Mouse (Mus musculus): Measurements from ENCODE around the gene Fbxo28. TPM values are rescaled to one million over a fixed set of nuclear protein-coding genes. Genes with fewer than 3 reads are reported as not detected.

The Fbxo28 gene
- total RNA-seq, 2 experiments from 2014 or later: 23.6 to 25.0 TPM

GRCm38 (mm10) chr1:182349557-182349956, 8.1 kb upstream of the Fbxo28 start:
- intact Hi-C loops (cut with DNase I): no loop called here

GRCm38 (mm10) chr1:182346491-182346890, 5.1 kb upstream of the Fbxo28 start:
- intact Hi-C loops (cut with DNase I): no loop called here
- no peak for DNase-seq

More at GRCm38 (mm10) chr1:182349557-182349956, 8.1 kb upstream of the Fbxo28 start:
- no peak for DNase-seq

GRCm38 (mm10) chr1:182345857-182346256, 4.4 kb upstream of the Fbxo28 start:
- no peak for DNase-seq
- intact Hi-C loops (cut with DNase I): no loop called here

GRCm38 (mm10) chr1:182341993-182342392, 564 bp upstream of the Fbxo28 start:
- intact Hi-C loops (cut with DNase I): loop anchor here (2.0 to 5.0 kb wide), 2 partner anchors 59 to 215 kb away; partner anchors contain the start of gene Degs1
- DNase-seq: no peak

GRCm38 (mm10) chr1:182340281-182340680, 1.1 kb downstream of the Fbxo28 start:
- DNase-seq: no peak
- intact Hi-C loops (cut with DNase I): loop anchor here (2.0 to 5.0 kb wide), 2 partner anchors 57 to 213 kb away; partner anchors contain the start of gene Degs1

DNA sequence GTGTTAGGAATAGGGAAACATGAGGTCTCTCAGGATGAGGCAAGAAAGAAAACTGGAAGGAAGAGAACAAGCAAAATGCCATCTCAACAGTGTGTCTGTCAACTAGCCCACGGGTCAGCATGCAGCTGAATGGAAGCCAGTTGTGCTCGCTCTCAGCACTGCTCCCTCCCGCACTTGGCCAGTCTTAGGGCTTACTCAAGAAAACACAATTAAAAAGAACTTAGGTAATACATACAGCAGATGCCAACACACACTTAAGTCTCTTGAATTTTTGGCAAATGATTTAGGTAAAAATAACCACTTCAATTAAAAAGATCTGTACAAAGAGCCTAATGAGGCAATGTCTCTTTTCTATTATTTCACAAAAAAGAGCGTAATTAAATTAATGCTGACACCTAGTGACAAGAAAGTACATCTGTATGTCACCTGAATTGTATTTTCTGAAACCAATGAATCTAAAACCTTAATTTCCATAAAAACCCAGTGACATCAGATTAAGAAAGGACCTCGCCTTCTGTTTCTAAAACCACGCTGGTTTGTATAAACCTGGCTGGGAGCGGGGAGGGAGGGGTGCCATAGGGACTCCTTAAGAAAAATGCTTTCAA, 2.4 kb downstream of the Fbxo28 start:
- intact Hi-C loops (cut with DNase I): no loop called here
- DNase-seq: no peak

DNA sequence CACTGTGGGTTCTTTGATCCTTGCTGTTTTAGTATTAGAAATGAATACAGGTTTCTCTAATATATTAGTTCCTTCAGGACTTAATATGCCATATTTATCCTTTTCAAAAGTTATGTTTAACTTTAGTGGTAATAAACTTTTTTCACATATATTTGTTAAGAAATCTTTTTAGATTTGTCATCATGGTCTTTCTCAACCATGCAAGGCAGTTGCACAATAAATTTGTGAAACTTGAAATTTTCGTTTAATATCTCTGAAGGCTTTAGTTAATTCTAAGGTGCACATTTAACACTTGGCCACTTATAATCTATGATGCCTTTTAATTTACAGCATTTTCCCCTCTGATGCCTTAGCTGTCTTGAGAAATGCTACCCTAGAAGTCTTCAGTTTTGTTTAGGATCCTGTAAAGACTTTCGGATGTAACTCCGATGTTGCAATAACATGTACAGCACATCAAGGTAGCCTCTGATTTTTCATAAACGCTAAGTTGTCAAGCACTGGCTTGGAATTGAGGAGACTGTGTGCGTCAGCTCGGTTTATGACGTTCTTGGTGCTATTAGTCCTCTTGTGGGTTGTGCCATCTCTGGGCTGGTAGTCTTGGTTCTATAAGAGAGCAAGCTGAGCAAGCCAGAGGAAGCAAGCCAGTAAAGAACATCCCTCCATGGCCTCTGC, 7.5 kb downstream of the Fbxo28 start:
- intact Hi-C loops (cut with DNase I): no loop called here
- DNase-seq: no peak

GRCm38 (mm10) chr1:182332090-182333034, 9.1 kb downstream of the Fbxo28 start:
- DNase-seq: no peak
- intact Hi-C loops (cut with DNase I): no loop called here

DNA sequence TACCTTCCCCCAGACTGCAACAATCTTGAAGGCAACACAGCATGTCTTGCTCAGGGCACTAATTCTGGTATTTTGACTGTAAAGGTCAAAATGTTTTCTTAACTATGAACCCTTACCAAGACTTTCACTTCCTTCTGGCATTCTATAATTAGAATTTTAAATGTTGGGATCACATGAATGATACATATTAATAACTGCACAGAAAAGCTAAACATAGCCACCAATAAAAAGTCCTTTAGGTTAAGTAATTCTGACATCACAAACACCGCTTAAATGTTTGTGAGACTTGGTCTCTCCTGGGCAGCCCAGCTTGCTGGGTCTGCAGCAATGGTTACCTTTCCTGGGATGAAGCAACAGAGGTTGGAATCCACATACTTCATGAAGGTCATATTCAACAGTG, 15.5 kb downstream of the Fbxo28 start:
- intact Hi-C loops (cut with DNase I): no loop called here
- DNase-seq: no peak

GRCm38 (mm10) chr1:182324552-182324951, 16.9 kb downstream of the Fbxo28 start:
- intact Hi-C loops (cut with DNase I): no loop called here
- DNase-seq: no peak

- DNase-seq: no peak
- intact Hi-C loops (cut with DNase I): no loop called here
These were observed 18.3 kb downstream of the Fbxo28 start for GRCm38 (mm10) chr1:182323139-182323538.

GRCm38 (mm10) chr1:182314201-182314600, 27.2 kb downstream of the Fbxo28 start:
- intact Hi-C loops (cut with DNase I): no loop called here
- DNase-seq: no peak

DNA sequence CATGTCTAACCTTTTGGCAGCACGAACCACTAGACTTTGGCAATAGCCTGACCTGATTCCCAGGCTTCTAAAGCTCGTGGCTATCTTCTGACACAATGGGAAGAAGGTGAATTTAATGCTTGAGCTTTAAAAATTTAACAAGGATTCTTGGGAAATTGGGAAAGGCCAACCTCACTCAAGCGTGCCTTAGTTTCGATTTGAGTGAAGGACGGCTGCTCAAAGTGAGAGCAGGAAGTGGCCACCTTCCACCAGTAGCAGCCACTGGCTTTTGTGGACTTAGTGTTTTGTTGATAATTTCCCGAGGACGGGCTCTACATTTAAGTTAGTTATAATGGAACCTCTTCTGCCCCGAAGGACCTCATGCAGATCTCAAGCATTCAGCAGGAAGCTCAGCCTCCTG, 28.2 kb downstream of the Fbxo28 start:
- no peak for DNase-seq
- intact Hi-C loops (cut with DNase I): no loop called here

- DNase-seq: no peak
- intact Hi-C loops (cut with DNase I): no loop called here
These were observed 30.1 kb downstream of the Fbxo28 start for GRCm38 (mm10) chr1:182311376-182311775.

GRCm38 (mm10) chr1:182310316-182310715, 31.1 kb downstream of the Fbxo28 start:
- intact Hi-C loops (cut with DNase I): no loop called here
- no peak for DNase-seq

- DNase-seq: no peak
- intact Hi-C loops (cut with DNase I): no loop called here
These were observed 32.0 kb downstream of the Fbxo28 start for GRCm38 (mm10) chr1:182309403-182309802.

DNA sequence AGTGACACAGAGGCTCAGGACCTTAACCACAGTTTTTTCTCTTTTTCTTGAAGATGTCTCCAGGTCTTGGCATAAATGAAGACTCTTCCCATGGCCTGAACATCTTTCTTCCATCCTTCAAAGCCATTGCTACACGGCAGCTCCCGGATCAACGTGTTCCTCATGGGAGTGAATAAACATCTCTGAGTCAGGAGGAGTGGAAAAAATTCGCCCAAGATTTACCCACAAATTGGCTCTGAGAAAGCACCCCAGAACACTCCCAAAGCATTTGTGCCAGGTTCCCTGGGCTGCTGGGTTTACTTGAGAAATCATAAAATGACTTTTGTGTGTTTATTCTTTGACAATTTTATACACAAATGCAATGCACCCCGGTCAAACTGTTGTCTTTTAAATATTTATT, 38.5 kb downstream of the Fbxo28 start:
- intact Hi-C loops (cut with DNase I): no loop called here
- DNase-seq: no peak

GRCm38 (mm10) chr1:182302176-182302870, 39.1 kb downstream of the Fbxo28 start:
- intact Hi-C loops (cut with DNase I): no loop called here
- no peak for DNase-seq

- intact Hi-C loops (cut with DNase I): no loop called here
- no peak for DNase-seq
These were observed 43.6 kb downstream of the Fbxo28 start for GRCm38 (mm10) chr1:182297821-182298220.

DNA sequence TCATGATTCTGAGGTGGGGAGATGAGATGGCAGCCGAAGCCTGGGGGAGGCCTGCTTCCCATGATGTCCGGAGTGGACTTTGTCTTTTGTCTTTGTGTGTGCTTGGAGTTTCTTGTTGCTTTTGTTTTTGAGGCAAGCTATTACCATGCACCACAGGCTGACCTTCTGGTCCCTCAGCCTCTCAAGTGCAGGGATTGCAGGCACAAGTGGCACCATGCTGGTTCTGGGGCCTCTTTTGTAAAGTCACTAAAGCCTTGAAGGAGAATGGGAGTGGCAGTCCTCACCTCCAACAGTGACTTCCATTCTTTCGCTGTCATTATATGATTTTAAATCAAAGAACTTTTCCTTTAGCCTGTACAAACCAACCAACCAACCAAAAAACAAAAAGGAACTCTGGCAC, 44.2 kb downstream of the Fbxo28 start:
- intact Hi-C loops (cut with DNase I): no loop called here
- no peak for DNase-seq

- DNase-seq: no peak
- intact Hi-C loops (cut with DNase I): no loop called here
These were observed 44.6 kb downstream of the Fbxo28 start for GRCm38 (mm10) chr1:182296816-182297215.
